Mouse (Mus musculus): Measurements from ENCODE around the gene Syt3. TPM values are rescaled to one million over a fixed set of nuclear protein-coding genes. Genes with fewer than 3 reads are reported as not detected.

Syt3 gene
- polyA plus RNA-seq, 1 experiment: 3.1 TPM

GRCm38 (mm10) chr7:44428968-44429521 is 45.1 kb downstream of the Syt3 start, which contains the start of gene Lrrc4b:
Gene Lrrc4b (plus strand): TSS chr7:44429018.
- WGBS: 3% methylated on average over 61 of the region's 69 CpGs
- H3K4me3 ChIP-seq (replicated peaks; ENCODE audit: extremely low read depth, low read depth, low read length): no peak within 1 kb of the TSS
- no peaks in the 10 kb centered on the region for H3K4me1 ChIP-seq (ENCODE audit: control insufficient read depth, insufficient read depth, low read length)
- TF ChIP-seq POLR2A (IDR thresholded peaks at IDR 0.05; ENCODE audit: borderline replicate concordance, extremely low read depth, low read depth, low read length) (no peak), CTCF (IDR thresholded peaks at IDR 0.05; ENCODE audit: insufficient read depth, low read length) (no peak)
- DNase-seq: no peak

GRCm38 (mm10) chr7:44429534-44430488 is 45.9 kb downstream of the Syt3 start:
- TF ChIP-seq CTCF (IDR thresholded peaks at IDR 0.05; ENCODE audit: insufficient read depth, low read length): no peak
- no peak for TF ChIP-seq POLR2A (IDR thresholded peaks at IDR 0.05; ENCODE audit: borderline replicate concordance, extremely low read depth, low read depth, low read length)
- Histone ChIP-seq H3K4me1 (ENCODE audit: control insufficient read depth, insufficient read depth, low read length) (no peaks in the 10 kb centered on the region), H3K4me3 (replicated peaks; ENCODE audit: extremely low read depth, low read depth, low read length) (no peak overlapping the region)
- 8% methylated on average over 32 of the region's 32 CpGs for WGBS
- no peak for DNase-seq

- no peak for DNase-seq
- no peaks in the 10 kb centered on the region for H3K4me1 ChIP-seq (ENCODE audit: control insufficient read depth, insufficient read depth, low read length)
- H3K4me3 ChIP-seq (replicated peaks; ENCODE audit: extremely low read depth, low read depth, low read length): no peak overlapping the region
- no peak for TF ChIP-seq CTCF (IDR thresholded peaks at IDR 0.05; ENCODE audit: insufficient read depth, low read length)
- TF ChIP-seq POLR2A (IDR thresholded peaks at IDR 0.05; ENCODE audit: borderline replicate concordance, extremely low read depth, low read depth, low read length): no peak
- 63% methylated on average over 6 of the region's 6 CpGs for WGBS
These were observed 48.6 kb downstream of the Syt3 start for GRCm38 (mm10) chr7:44432550-44432949.

GRCm38 (mm10) chr7:44433371-44433770 is 49.5 kb downstream of the Syt3 start:
- WGBS: 12% methylated on average over 7 of the region's 7 CpGs
- no peak for DNase-seq
- Histone ChIP-seq H3K4me1 (ENCODE audit: control insufficient read depth, insufficient read depth, low read length) (no peaks in the 10 kb centered on the region), H3K4me3 (replicated peaks; ENCODE audit: extremely low read depth, low read depth, low read length) (no peak overlapping the region)
- TF ChIP-seq CTCF (IDR thresholded peaks at IDR 0.05; ENCODE audit: insufficient read depth, low read length) (no peak), POLR2A (IDR thresholded peaks at IDR 0.05; ENCODE audit: borderline replicate concordance, extremely low read depth, low read depth, low read length) (no peak)

GRCm38 (mm10) chr7:44434089-44434488 is 50.2 kb downstream of the Syt3 start:
- Histone ChIP-seq H3K4me3 (replicated peaks; ENCODE audit: extremely low read depth, low read depth, low read length) (no peak overlapping the region), H3K4me1 (ENCODE audit: control insufficient read depth, insufficient read depth, low read length) (no peaks in the 10 kb centered on the region)
- TF ChIP-seq CTCF (IDR thresholded peaks at IDR 0.05; ENCODE audit: insufficient read depth, low read length) (no peak), POLR2A (IDR thresholded peaks at IDR 0.05; ENCODE audit: borderline replicate concordance, extremely low read depth, low read depth, low read length) (no peak)
- WGBS: 64% methylated on average over 9 of the region's 9 CpGs
- DNase-seq: no peak

GRCm38 (mm10) chr7:44435796-44436195 is 51.9 kb downstream of the Syt3 start:
- 67% methylated on average over 5 of the region's 5 CpGs for WGBS

GRCm38 (mm10) chr7:44436267-44436666 is 52.4 kb downstream of the Syt3 start:
- Histone ChIP-seq H3K4me3 (replicated peaks; ENCODE audit: extremely low read depth, low read depth, low read length) (no peak overlapping the region), H3K4me1 (ENCODE audit: control insufficient read depth, insufficient read depth, low read length) (no peaks in the 10 kb centered on the region)
- no peak for DNase-seq
- 8% methylated on average over 1 of the region's 1 CpGs for WGBS
- TF ChIP-seq CTCF (IDR thresholded peaks at IDR 0.05; ENCODE audit: insufficient read depth, low read length): no peak
- no peak for TF ChIP-seq POLR2A (IDR thresholded peaks at IDR 0.05; ENCODE audit: borderline replicate concordance, extremely low read depth, low read depth, low read length)

More at GRCm38 (mm10) chr7:44435796-44436195, 51.9 kb downstream of the Syt3 start:
- Histone ChIP-seq H3K4me1 (ENCODE audit: control insufficient read depth, insufficient read depth, low read length) (no peaks in the 10 kb centered on the region), H3K4me3 (replicated peaks; ENCODE audit: extremely low read depth, low read depth, low read length) (no peak overlapping the region)
- no peak for DNase-seq
- no peak for TF ChIP-seq POLR2A (IDR thresholded peaks at IDR 0.05; ENCODE audit: borderline replicate concordance, extremely low read depth, low read depth, low read length)

- WGBS: 65% methylated on average over 1 of the region's 1 CpGs
- no peak for TF ChIP-seq CTCF (IDR thresholded peaks at IDR 0.05; ENCODE audit: insufficient read depth, low read length)
These were observed 53.3 kb downstream of the Syt3 start for GRCm38 (mm10) chr7:44437188-44437587.

GRCm38 (mm10) chr7:44437933-44438332 is 54.0 kb downstream of the Syt3 start:
- H3K4me1 ChIP-seq (ENCODE audit: control insufficient read depth, insufficient read depth, low read length): no peaks in the 10 kb centered on the region
- TF ChIP-seq POLR2A (IDR thresholded peaks at IDR 0.05; ENCODE audit: borderline replicate concordance, extremely low read depth, low read depth, low read length) (no peak), CTCF (IDR thresholded peaks at IDR 0.05; ENCODE audit: insufficient read depth, low read length) (no peak)
- no peak overlapping the region for H3K4me3 ChIP-seq (replicated peaks; ENCODE audit: extremely low read depth, low read depth, low read length)
- no peak for DNase-seq
- 66% methylated on average over 8 of the region's 8 CpGs for whole genome bisulfite sequencing

More at GRCm38 (mm10) chr7:44437188-44437587, 53.3 kb downstream of the Syt3 start:
- H3K4me1 ChIP-seq (ENCODE audit: control insufficient read depth, insufficient read depth, low read length): no peaks in the 10 kb centered on the region
- DNase-seq: no peak
- no peak overlapping the region for H3K4me3 ChIP-seq (replicated peaks; ENCODE audit: extremely low read depth, low read depth, low read length)

GRCm38 (mm10) chr7:44439696-44440095 is 55.8 kb downstream of the Syt3 start:
- no peak for DNase-seq
- WGBS: 50% methylated on average over 2 of the region's 2 CpGs
- Histone ChIP-seq H3K4me1 (ENCODE audit: control insufficient read depth, insufficient read depth, low read length) (no peaks in the 10 kb centered on the region), H3K4me3 (replicated peaks; ENCODE audit: extremely low read depth, low read depth, low read length) (no peak overlapping the region)
- TF ChIP-seq POLR2A (IDR thresholded peaks at IDR 0.05; ENCODE audit: borderline replicate concordance, extremely low read depth, low read depth, low read length) (no peak), CTCF (IDR thresholded peaks at IDR 0.05; ENCODE audit: insufficient read depth, low read length) (no peak)

Data from lung, adult 2 months (tissue).